Mouse (Mus musculus) liver, postnatal 0 days (tissue): ENCODE measurements around the gene Khk.

Source experiments
- CTCF ChIP-seq: sonication (generic); IDR thresholded peaks from 2 replicates; pipeline ENCODE4 v1.5.1; 2016; ENCODE audit warnings: antibody characterized with exemption, low read depth
- EP300 ChIP-seq: IDR thresholded peaks from 2 replicates; pipeline ENCODE4 v1.6.1; 2016; ENCODE audit warnings: antibody characterized with exemption, low read depth, mild to moderate bottlenecking

- TF ChIP-seq CTCF, result no peak
- no peak for TF ChIP-seq EP300
Observed at GRCm38 (mm10) chr5:30919831-30920614, 1.2 kb upstream of the Khk start.
